Mouse (Mus musculus): ENCODE measurements around the gene Snrpg. TPM values are rescaled to one million over a fixed set of nuclear protein-coding genes. Genes with fewer than 3 reads are reported as not detected.

Gene Snrpg
- polyA plus RNA-seq, 1 experiment from 2014 or later, result 764 TPM

DNA sequence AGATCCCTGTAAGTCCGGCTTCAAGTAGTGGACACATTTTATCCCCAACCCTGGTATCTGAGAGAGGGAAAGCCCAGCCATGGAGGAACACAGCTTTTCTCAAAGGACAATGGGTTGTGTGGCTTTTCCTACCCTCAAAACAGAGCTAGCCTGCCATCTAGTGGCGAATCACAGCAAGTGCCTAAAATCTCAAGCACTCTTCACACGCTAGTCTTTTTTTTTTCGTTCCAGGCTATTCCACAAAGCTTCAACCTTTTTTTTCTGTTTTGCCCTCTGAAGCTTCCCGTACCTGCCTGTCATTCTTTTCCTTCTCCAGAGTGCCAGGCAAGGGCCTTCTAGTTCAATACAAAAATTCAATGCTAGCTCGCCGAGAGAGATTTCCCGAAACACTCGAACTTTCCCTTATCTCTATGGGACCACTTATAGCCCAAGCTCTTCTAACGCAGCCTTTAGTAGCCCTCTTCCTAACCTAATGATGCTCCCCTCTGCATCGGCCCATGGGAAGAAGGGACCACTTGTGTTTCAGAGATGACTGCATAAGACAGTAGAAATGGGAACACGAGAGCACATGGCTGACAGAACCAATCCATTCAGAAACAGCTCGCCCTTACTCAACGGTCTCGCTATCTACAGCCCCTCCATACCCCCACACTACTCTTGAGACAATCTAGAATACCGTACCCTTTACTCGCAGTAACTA is 6.5 kb upstream of the Snrpg start:
- no peaks in the 10 kb centered on the region for H3K9me3 ChIP-seq (replicated peaks; ENCODE audit: control insufficient read depth, low read length)
- WGBS, result 3% methylated on average over 17 of the region's 17 CpGs
- peaks cover 5% of the 10 kb centered on the region for H3K4me1 ChIP-seq (ENCODE audit: control insufficient read depth, insufficient read depth, low read length)
- peak; percentile 59 for ATAC-seq
- peaks cover 12% of the 10 kb centered on the region; the same call in 1 of the 2 replicates for H3K36me3 ChIP-seq (ENCODE audit: control insufficient read depth, insufficient read depth, low read length)
- peak overlapping the region; percentile 72 for H3K4me3 ChIP-seq (ENCODE audit: low read depth, low read length)
- H3K9ac ChIP-seq (ENCODE audit: low read length), result peak overlapping the region; percentile 86
- H3K27me3 ChIP-seq (replicated peaks; ENCODE audit: control insufficient read depth, insufficient read depth, low read length), result no peaks in the 10 kb centered on the region
- DNase-seq (ENCODE audit: low spot score), result peak; percentile 96
- peak overlapping the region; percentile 96 for H3K4me2 ChIP-seq (ENCODE audit: low read length)
- peak overlapping the region; percentile 59 for H3K27ac ChIP-seq (ENCODE audit: low read depth, low read length)

DNA sequence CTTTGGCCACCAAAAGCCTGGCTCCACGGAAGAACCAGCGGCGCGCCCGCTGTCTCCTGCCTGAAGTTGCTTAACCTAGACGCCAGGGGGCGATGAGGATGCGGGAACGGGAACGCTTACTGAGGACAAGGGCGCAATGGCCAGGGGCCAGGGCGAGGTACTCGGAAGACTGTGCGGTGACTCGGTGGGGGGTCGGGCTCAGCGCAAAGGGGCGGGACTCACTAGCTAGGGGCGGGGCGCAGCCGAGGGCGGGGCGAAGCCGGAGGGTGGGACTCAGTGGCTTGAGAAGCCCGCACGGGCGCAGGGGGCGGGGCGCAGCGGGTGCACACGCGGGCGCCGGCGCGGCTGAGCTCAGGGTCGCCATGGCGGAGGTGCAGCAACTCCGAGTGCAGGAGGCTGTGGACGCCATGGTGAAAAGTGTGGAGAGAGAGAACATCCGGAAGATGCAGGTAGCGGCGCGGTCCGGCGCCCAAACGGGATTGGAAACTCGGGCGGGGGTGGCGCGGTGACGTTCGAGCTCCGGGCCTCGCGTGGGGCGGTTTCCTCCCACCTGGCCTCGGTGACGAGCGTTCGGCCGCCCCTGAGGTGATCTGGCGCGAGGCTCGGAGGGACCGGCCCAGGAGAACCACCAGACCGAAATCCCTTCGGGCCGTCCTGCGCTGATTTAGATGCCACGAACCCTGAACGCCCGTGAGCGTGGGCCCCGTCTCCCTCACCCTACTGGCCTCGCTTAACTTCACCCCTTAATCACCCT is 5.6 kb upstream of the Snrpg start, which contains the start of gene Fam136a:
Gene Fam136a, plus strand, starts transcription at position 276 of the 754 bp plus-strand sequence.
- H3K9me3 ChIP-seq (replicated peaks; ENCODE audit: control insufficient read depth, low read length), result no peaks in the 10 kb centered on the region
- peaks cover 12% of the 10 kb centered on the region; the same call in 1 of the 2 replicates for H3K36me3 ChIP-seq (ENCODE audit: control insufficient read depth, insufficient read depth, low read length)
- no peaks in the 10 kb centered on the region for H3K27me3 ChIP-seq (replicated peaks; ENCODE audit: control insufficient read depth, insufficient read depth, low read length)
- peak within 1 kb of the TSS; percentile 59 for H3K27ac ChIP-seq (ENCODE audit: low read depth, low read length)
- WGBS, result under 1% methylated on average over 72 of the region's 76 CpGs
- peak within 1 kb of the TSS; percentile 96 for H3K4me2 ChIP-seq (ENCODE audit: low read length)
- ATAC-seq (peak; percentile 92), DNase-seq (ENCODE audit: low spot score) (peak; percentile 98)
- peak within 1 kb of the TSS; percentile 72 for H3K4me3 ChIP-seq (ENCODE audit: low read depth, low read length)
- peak within 1 kb of the TSS; percentile 86 for H3K9ac ChIP-seq (ENCODE audit: low read length)
- peaks cover 7% of the 10 kb centered on the region for H3K4me1 ChIP-seq (ENCODE audit: control insufficient read depth, insufficient read depth, low read length)

GRCm38 (mm10) chr6:86366125-86366852 is 4.8 kb upstream of the Snrpg start:
- no peak; the same call in 1 of the 2 replicates for ATAC-seq
- Histone ChIP-seq H3K4me3 (ENCODE audit: low read depth, low read length) (peak overlapping the region; percentile 72), H3K4me2 (ENCODE audit: low read length) (peak overlapping the region; percentile 96), H3K36me3 (ENCODE audit: control insufficient read depth, insufficient read depth, low read length) (peaks cover 12% of the 10 kb centered on the region; the same call in 1 of the 2 replicates), H3K9ac (ENCODE audit: low read length) (peak overlapping the region; percentile 86), H3K4me1 (ENCODE audit: control insufficient read depth, insufficient read depth, low read length) (peaks cover 10% of the 10 kb centered on the region), H3K27me3 (replicated peaks; ENCODE audit: control insufficient read depth, insufficient read depth, low read length) (no peaks in the 10 kb centered on the region), H3K27ac (ENCODE audit: low read depth, low read length) (peak overlapping the region; percentile 59), H3K9me3 (replicated peaks; ENCODE audit: control insufficient read depth, low read length) (no peaks in the 10 kb centered on the region)
- 33% methylated on average over 25 of the region's 25 CpGs for WGBS
- DNase-seq (ENCODE audit: low spot score), result peak; percentile 38

DNA sequence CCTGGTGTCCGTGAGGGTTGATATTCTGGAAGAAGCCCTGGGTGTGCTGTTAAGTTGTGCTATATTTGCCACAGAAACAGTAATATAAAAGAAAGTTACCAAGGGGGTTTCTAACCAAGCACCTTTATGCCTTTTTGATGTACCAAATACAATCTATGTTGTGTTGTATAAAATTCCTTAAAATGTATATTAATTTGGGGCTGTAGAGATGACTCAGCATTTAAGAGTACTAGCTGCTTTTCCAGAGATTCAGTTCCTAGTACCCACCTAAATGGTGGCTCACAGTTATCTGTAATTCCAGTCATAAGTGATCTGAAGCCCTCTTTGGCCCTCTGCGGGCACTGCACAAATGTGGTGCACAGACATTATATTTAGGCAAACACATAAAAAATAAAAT is 4.3 kb upstream of the Snrpg start:
- 0 out of 2 replicates have a peak overlapping the region, but pooled peaks have one; percentile 86 for H3K9ac ChIP-seq (ENCODE audit: low read length)
- H3K27ac ChIP-seq (ENCODE audit: low read depth, low read length), result peak overlapping the region; percentile 59; the same call in 1 of the 2 replicates
- DNase-seq (ENCODE audit: low spot score), result no peak
- peak overlapping the region; percentile 96 for H3K4me2 ChIP-seq (ENCODE audit: low read length)
- H3K27me3 ChIP-seq (replicated peaks; ENCODE audit: control insufficient read depth, insufficient read depth, low read length), result no peaks in the 10 kb centered on the region
- ATAC-seq, result no peak
- no peaks in the 10 kb centered on the region for H3K9me3 ChIP-seq (replicated peaks; ENCODE audit: control insufficient read depth, low read length)
- peaks cover 10% of the 10 kb centered on the region for H3K4me1 ChIP-seq (ENCODE audit: control insufficient read depth, insufficient read depth, low read length)
- H3K36me3 ChIP-seq (ENCODE audit: control insufficient read depth, insufficient read depth, low read length), result peaks cover 12% of the 10 kb centered on the region; the same call in 1 of the 2 replicates
- WGBS, result 63% methylated on average over 2 of the region's 2 CpGs
- peak overlapping the region; percentile 72 for H3K4me3 ChIP-seq (ENCODE audit: low read depth, low read length)

DNA sequence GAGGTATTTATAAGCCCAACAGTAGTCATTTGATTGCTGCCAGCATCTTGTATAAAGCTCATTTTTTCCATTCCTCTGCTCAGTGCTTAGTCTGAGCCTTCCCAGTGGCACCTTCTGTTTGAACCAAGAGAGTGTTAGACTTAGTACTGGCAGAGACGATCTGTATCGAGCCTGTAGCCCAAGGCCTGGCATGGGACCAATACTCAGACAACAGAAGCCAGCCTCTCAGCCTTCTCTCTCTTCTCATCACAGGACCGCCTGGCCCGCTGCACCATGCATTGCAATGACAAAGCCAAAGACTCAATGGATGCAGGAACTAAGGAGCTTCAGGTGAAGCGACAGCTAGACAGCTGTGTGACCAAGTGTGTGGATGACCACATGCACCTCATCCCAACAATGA is 2.6 kb upstream of the Snrpg start:
- no peaks in the 10 kb centered on the region for H3K27me3 ChIP-seq (replicated peaks; ENCODE audit: control insufficient read depth, insufficient read depth, low read length)
- H3K4me3 ChIP-seq (ENCODE audit: low read depth, low read length), result no peak overlapping the region
- peaks cover 12% of the 10 kb centered on the region; the same call in 1 of the 2 replicates for H3K36me3 ChIP-seq (ENCODE audit: control insufficient read depth, insufficient read depth, low read length)
- H3K9me3 ChIP-seq (replicated peaks; ENCODE audit: control insufficient read depth, low read length), result no peaks in the 10 kb centered on the region
- 78% methylated on average over 5 of the region's 5 CpGs for WGBS
- peaks cover 17% of the 10 kb centered on the region for H3K4me1 ChIP-seq (ENCODE audit: control insufficient read depth, insufficient read depth, low read length)
- H3K27ac ChIP-seq (ENCODE audit: low read depth, low read length), result no peak overlapping the region
- DNase-seq (ENCODE audit: low spot score) (no peak), ATAC-seq (no peak)
- no peak overlapping the region for H3K9ac ChIP-seq (ENCODE audit: low read length)
- H3K4me2 ChIP-seq (ENCODE audit: low read length), result no peak overlapping the region

DNA sequence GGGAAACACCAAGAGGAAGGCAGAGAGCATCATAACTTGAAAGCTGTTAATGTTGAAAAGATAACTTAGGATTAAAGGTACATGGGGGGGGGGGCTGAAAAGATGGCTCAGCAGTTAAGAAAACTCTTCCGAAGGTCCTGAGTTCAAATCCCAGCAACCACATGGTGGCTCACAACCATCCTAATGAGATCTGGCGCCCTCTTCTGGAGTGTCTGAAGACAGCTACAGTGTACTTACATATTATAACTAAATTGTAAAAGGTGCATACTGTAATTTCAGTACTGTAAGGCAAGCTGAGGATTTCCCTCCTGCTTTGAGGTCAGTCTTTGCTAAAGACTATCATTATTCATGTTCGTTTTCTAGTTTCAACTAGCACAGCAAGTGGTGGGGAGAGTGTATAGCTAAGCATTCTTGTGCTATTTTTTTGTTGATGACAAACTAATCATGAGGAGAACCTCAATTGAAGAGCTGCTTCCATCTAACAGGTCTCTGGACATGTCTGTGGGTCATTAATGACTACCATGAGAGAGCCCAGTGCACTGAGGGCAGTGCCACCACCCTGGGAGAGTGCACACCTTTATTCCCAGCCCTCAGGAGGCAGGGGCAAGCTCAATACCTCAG is 901 bp upstream of the Snrpg start:
- Histone ChIP-seq H3K36me3 (ENCODE audit: control insufficient read depth, insufficient read depth, low read length) (peaks cover 19% of the 10 kb centered on the region; the same call in 1 of the 2 replicates), H3K9me3 (replicated peaks; ENCODE audit: control insufficient read depth, low read length) (no peaks in the 10 kb centered on the region), H3K4me3 (ENCODE audit: low read depth, low read length) (peak overlapping the region; percentile 90; the same call in 1 of the 2 replicates), H3K9ac (ENCODE audit: low read length) (peak overlapping the region; percentile 74), H3K4me1 (ENCODE audit: control insufficient read depth, insufficient read depth, low read length) (peaks cover 17% of the 10 kb centered on the region), H3K4me2 (ENCODE audit: low read length) (peak overlapping the region; percentile 90), H3K27ac (ENCODE audit: low read depth, low read length) (peak overlapping the region; percentile 95; the same call in 1 of the 2 replicates), H3K27me3 (replicated peaks; ENCODE audit: control insufficient read depth, insufficient read depth, low read length) (no peaks in the 10 kb centered on the region)
- DNase-seq (ENCODE audit: low spot score), result peak; percentile 16
- 71% methylated on average over 3 of the region's 3 CpGs for WGBS
- ATAC-seq, result no peak

DNA sequence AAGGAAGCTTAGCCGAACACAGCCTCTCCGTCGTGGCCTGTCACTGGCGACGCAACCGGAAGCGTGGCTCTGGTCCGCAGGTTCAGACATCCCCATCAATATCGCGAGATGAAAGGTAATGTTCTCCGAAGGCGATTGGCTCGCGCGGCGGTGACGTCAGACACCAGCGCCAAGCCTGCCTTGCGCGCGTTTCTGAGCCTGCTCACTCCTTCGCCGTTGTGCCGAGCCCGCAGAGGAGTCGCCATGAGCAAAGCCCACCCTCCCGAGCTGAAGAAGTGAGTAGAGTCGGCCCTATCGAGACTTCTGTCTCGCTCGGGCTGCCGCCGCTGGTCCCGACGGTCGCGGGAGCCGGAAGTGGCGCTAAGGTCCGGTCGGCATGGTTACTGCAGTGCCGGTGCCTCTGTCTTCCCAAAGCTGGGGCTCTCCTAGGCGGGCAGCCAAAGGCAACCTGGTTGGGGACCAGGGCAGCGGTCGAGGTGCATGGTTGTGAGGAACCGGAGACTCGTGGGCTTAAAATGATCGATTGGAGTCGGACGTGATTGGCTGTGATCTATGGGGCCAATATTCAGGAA is 322 bp downstream of the Snrpg start:
- DNase-seq (ENCODE audit: low spot score) (peak; percentile 99), ATAC-seq (peak; percentile 98)
- Histone ChIP-seq H3K4me2 (ENCODE audit: low read length) (peak overlapping the region; percentile 90), H3K27ac (ENCODE audit: low read depth, low read length) (peak overlapping the region; percentile 95), H3K9ac (ENCODE audit: low read length) (peak overlapping the region; percentile 88), H3K36me3 (ENCODE audit: control insufficient read depth, insufficient read depth, low read length) (peaks cover 24% of the 10 kb centered on the region), H3K4me3 (ENCODE audit: low read depth, low read length) (peak overlapping the region; percentile 90), H3K4me1 (ENCODE audit: control insufficient read depth, insufficient read depth, low read length) (peaks cover 16% of the 10 kb centered on the region), H3K27me3 (replicated peaks; ENCODE audit: control insufficient read depth, insufficient read depth, low read length) (no peaks in the 10 kb centered on the region), H3K9me3 (replicated peaks; ENCODE audit: control insufficient read depth, low read length) (no peaks in the 10 kb centered on the region)
- under 1% methylated on average over 50 of the region's 50 CpGs for WGBS
